ENCODE assay signal across 15 mouse cellular contexts in the genomic region with DNA sequence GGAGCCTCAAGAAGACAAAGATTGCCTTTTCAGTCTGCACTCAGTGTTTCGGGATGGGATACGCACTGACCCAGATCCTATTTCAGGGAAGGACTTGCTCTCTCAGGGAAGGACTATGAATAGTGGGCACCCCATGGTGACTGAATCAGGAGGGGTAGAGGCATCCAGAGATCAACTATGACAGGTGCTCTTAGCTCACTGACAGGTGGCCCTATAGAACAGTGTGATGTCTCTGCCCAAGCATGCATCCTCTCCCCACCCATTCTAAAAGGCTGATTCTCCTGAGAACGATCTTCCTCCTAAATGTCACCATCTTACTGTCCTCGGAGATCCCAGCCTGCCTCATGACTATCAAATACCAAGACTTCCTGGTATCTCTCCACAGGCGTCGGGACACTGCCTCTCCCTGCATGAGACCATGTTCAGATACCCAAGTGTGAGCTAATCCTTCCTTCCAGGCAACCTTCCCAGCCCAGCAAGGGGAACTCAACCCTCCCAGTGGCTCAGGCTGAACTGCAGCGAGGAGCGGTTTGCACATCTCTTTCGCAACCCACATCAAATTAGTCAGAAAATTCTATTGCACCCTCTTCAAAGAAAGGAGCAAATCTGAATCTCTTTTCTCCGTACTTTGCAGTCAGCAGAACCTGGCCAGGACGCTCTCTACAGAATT.
DNase-seq lines count a peak whose midpoint lies in the region; ATAC-seq and TF ChIP-seq lines count a peak whose summit lies in the region.
"Had no signal": no experiment of that assay in that cellular context is flagged by ENCODE, and none has a peak within 500 bp of the region (broad histone marks: within the 10 kb centered on the region; RNA-seq: fewer than 3 reads in every experiment).

No protein-coding gene starts in this region.

- H3K36me3 ChIP-seq in midbrain, embryonic 16.5 days (ENCODE audit: control insufficient read depth, insufficient read depth, low read length): no peaks in the 10 kb centered on the region
- H3K36me3 ChIP-seq: liver, embryonic 12.5 days; midbrain, embryonic 10.5 days; neural tube, embryonic 13.5 days had no signal

- no peak overlapping the region for H3K4me3 ChIP-seq in cerebellum, adult 2 months (replicated peaks; ENCODE audit: insufficient read depth, low read depth, low read length)
- H3K4me3 ChIP-seq in midbrain, embryonic 16.5 days (ENCODE audit: low read depth, low read length): no peak overlapping the region
- H3K4me3 ChIP-seq: liver, embryonic 12.5 days; midbrain, embryonic 10.5 days; neural tube, embryonic 13.5 days had no signal

- H3K9me3 ChIP-seq in midbrain, embryonic 16.5 days (replicated peaks; ENCODE audit: control insufficient read depth, low read length, poor library complexity, severe bottlenecking): no peaks in the 10 kb centered on the region
- H3K9me3 ChIP-seq: liver, embryonic 12.5 days; midbrain, embryonic 10.5 days; neural tube, embryonic 13.5 days had no signal

- ATAC-seq in midbrain, embryonic 16.5 days: no peak
- ATAC-seq: liver, embryonic 12.5 days; Patski had no signal

- no peak overlapping the region for H3K4me2 ChIP-seq in midbrain, embryonic 16.5 days (ENCODE audit: low read length)
- H3K4me2 ChIP-seq: liver, embryonic 12.5 days; neural tube, embryonic 13.5 days had no signal

- H3K9ac ChIP-seq in midbrain, embryonic 16.5 days (ENCODE audit: low read depth, low read length): no peak overlapping the region
- H3K9ac ChIP-seq: liver, embryonic 12.5 days; neural tube, embryonic 13.5 days had no signal

- TF ChIP-seq POLR2A in cerebellum, adult 2 months (IDR thresholded peaks at IDR 0.05; ENCODE audit: borderline replicate concordance, insufficient read depth, low read length): no peak

- no peak for TF ChIP-seq CTCF in cerebellum, adult 2 months (IDR thresholded peaks at IDR 0.05; ENCODE audit: borderline replicate concordance, insufficient read depth, low read depth, low read length)

- peak overlapping the region; percentile 49 for H3K27ac ChIP-seq in cerebellum, adult 2 months (ENCODE audit: insufficient read depth, low read length)
- no peak overlapping the region for H3K27ac ChIP-seq in midbrain, embryonic 16.5 days (ENCODE audit: low read length)
- H3K27ac ChIP-seq: liver, embryonic 12.5 days; midbrain, embryonic 10.5 days; neural tube, embryonic 13.5 days had no signal

- H3K27me3 ChIP-seq in cerebellum, adult 2 months (ENCODE audit: control insufficient read depth, insufficient read depth, low read length): no peaks in the 10 kb centered on the region
- no peaks in the 10 kb centered on the region for H3K27me3 ChIP-seq in midbrain, embryonic 16.5 days (ENCODE audit: control insufficient read depth, insufficient read depth, low read depth, low read length)
- H3K27me3 ChIP-seq: liver, embryonic 12.5 days; neural tube, embryonic 13.5 days; Patski had no signal

- peaks cover 21% of the 10 kb centered on the region for H3K4me1 ChIP-seq in cerebellum, adult 2 months (ENCODE audit: control insufficient read depth, insufficient read depth, low read length)
- H3K4me1 ChIP-seq in midbrain, embryonic 16.5 days (ENCODE audit: control insufficient read depth, insufficient read depth, low read length): no peaks in the 10 kb centered on the region
- H3K4me1 ChIP-seq: midbrain, embryonic 10.5 days; neural tube, embryonic 13.5 days had no signal

- peak; percentile 55 for DNase-seq in gastrocnemius, adult 18-20 months (ENCODE audit: low spot score)
- DNase-seq in gastrocnemius, postnatal 4 days (ENCODE audit: low spot score in 2 of 2): no peak
- peak; percentile 46 for DNase-seq in 3T3-L1 (ENCODE audit: low read depth, low spot score)
- peak; percentile 72 to 87 for DNase-seq in cerebellum, adult 2 months
- DNase-seq in heart, postnatal 14 days: peak; percentile 38 to 42
- DNase-seq in thymus, postnatal 14 days: no peak
- no peak for DNase-seq in spleen, postnatal 10 days (ENCODE audit: low spot score in 2 of 2)
- DNase-seq: adrenal gland, adult 8-10 months; kidney, postnatal 36 days; thymus, postnatal 36 days had no signal

- 22% methylated on average over 11 of the region's 11 CpGs for WGBS in cerebellum, adult 2 months
- 85% methylated on average over 11 of the region's 11 CpGs for WGBS in midbrain, embryonic 16.5 days

- intact Hi-C loops in heart, postnatal 14 days (cut with DNase I): no loop called here

Comparison
In these comparisons a context has a peak if more than half of its experiments do, and no peak if none do; other contexts are left out.
1. DNase-seq: peak in gastrocnemius, adult 18-20 months (single experiment), 3T3-L1 (single experiment), cerebellum, adult 2 months (2 of 2) and heart, postnatal 14 days (2 of 2); none in gastrocnemius, postnatal 4 days (0 of 2), thymus, postnatal 14 days (single experiment) and spleen, postnatal 10 days (0 of 2).